Mouse (Mus musculus): ENCODE data around the gene Herc4. TPM values are rescaled to one million over a fixed set of nuclear protein-coding genes. Genes with fewer than 3 reads are reported as not detected.

Herc4 gene
- polyA plus RNA-seq, 1 experiment = 26.6 TPM

DNA sequence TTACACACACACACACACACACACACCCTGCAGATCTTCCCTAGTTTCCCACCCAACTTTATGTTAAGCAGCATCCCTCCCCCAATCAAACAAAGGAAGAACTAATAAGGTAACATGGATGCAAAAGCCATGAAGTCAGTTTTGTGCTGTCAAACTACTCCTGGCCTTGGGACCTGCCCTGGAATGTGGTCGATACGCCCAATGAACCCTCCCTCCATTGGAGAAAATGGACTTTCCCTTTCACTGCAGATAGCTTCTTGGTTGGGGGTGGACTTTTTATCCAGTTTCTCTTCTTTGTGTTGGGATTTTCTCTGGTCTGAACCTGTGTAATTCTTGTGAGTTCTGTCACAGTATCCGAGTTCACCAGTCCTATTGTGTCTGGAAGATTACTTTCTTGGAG, 15.1 kb downstream of the Herc4 start:
- Histone ChIP-seq H3K27ac (ENCODE audit: control insufficient read depth, insufficient read depth, low read length) (no peak overlapping the region), H3K27me3 (ENCODE audit: control insufficient read depth, insufficient read depth, low read length) (no peaks in the 10 kb centered on the region), H3K4me3 (ENCODE audit: control insufficient read depth, insufficient read depth, low read length) (no peak overlapping the region), H3K4me1 (replicated peaks; ENCODE audit: control insufficient read depth, insufficient read depth, low read length) (no peaks in the 10 kb centered on the region), H3K36me3 (ENCODE audit: control insufficient read depth, insufficient read depth, low read length) (no peaks in the 10 kb centered on the region)
- TF ChIP-seq CTCF (IDR thresholded peaks at IDR 0.05; ENCODE audit: borderline replicate concordance, control insufficient read depth, extremely low read depth, insufficient read depth, low read length, poor library complexity) (no peak), POLR2A (IDR thresholded peaks at IDR 0.05; ENCODE audit: control insufficient read depth, extremely low read depth, insufficient read depth, low read length, poor library complexity) (no peak)
- no peak for DNase-seq
- 93% methylated on average over 3 of the region's 3 CpGs for WGBS

DNA sequence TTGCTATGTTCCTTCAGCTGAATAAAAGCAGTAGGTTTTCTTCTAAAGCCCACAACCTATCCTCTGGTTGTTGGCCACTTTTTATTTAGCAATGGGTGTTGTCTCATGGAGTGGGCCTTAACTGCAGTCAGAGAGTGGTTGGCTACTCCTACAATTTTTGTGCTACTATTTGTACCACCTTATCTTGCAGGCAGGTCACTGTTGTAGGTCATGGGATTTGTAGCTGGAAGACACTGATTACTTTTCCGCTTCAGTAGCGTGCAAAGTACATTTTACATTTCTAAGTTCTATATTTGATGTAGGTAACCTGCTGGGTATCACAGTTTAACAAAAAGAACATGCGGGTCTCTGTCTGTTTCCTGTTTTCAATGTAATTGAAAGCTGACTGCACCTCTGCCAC, 15.7 kb downstream of the Herc4 start:
- WGBS = 88% methylated on average over 3 of the region's 3 CpGs
- no peak for TF ChIP-seq CTCF (IDR thresholded peaks at IDR 0.05; ENCODE audit: borderline replicate concordance, control insufficient read depth, extremely low read depth, insufficient read depth, low read length, poor library complexity)
- no peak for TF ChIP-seq POLR2A (IDR thresholded peaks at IDR 0.05; ENCODE audit: control insufficient read depth, extremely low read depth, insufficient read depth, low read length, poor library complexity)
- Histone ChIP-seq H3K27ac (ENCODE audit: control insufficient read depth, insufficient read depth, low read length) (no peak overlapping the region), H3K4me1 (replicated peaks; ENCODE audit: control insufficient read depth, insufficient read depth, low read length) (no peaks in the 10 kb centered on the region), H3K36me3 (ENCODE audit: control insufficient read depth, insufficient read depth, low read length) (no peaks in the 10 kb centered on the region), H3K4me3 (ENCODE audit: control insufficient read depth, insufficient read depth, low read length) (no peak overlapping the region), H3K27me3 (ENCODE audit: control insufficient read depth, insufficient read depth, low read length) (no peaks in the 10 kb centered on the region)
- DNase-seq = no peak

DNA sequence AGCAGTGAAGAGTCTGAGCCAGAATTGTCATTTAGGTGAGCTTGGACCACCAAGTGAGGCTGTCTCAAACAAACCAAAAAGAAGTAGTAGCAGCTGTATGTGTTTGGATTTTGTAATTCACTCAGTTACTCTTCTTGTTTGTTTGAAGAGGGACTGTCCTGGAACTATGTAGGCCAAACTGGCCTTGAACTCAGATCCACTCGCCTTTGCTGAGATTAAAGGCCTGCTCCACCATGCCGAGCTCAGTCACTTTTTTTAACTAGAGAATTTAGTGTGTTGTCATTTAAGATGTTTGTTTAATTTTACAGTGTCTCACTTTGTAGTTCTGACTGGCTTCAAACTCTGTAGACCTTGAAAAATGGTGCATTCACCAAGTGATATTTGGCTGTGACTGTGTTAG, 24.3 kb downstream of the Herc4 start:
- Histone ChIP-seq H3K36me3 (ENCODE audit: control insufficient read depth, insufficient read depth, low read length) (peaks cover 17% of the 10 kb centered on the region), H3K4me3 (ENCODE audit: control insufficient read depth, insufficient read depth, low read length) (no peak overlapping the region), H3K27ac (ENCODE audit: control insufficient read depth, insufficient read depth, low read length) (no peak overlapping the region), H3K4me1 (replicated peaks; ENCODE audit: control insufficient read depth, insufficient read depth, low read length) (no peaks in the 10 kb centered on the region), H3K27me3 (ENCODE audit: control insufficient read depth, insufficient read depth, low read length) (no peaks in the 10 kb centered on the region)
- no peak for DNase-seq
- no peak for TF ChIP-seq CTCF (IDR thresholded peaks at IDR 0.05; ENCODE audit: borderline replicate concordance, control insufficient read depth, extremely low read depth, insufficient read depth, low read length, poor library complexity)
- 97% methylated on average over 2 of the region's 2 CpGs for WGBS

- peaks cover 42% of the 10 kb centered on the region for H3K36me3 ChIP-seq (ENCODE audit: control insufficient read depth, insufficient read depth, low read length)
- no peak for TF ChIP-seq POLR2A (IDR thresholded peaks at IDR 0.05; ENCODE audit: control insufficient read depth, extremely low read depth, insufficient read depth, low read length, poor library complexity)
- no peak for TF ChIP-seq CTCF (IDR thresholded peaks at IDR 0.05; ENCODE audit: borderline replicate concordance, control insufficient read depth, extremely low read depth, insufficient read depth, low read length, poor library complexity)
- no peak overlapping the region for H3K4me3 ChIP-seq (ENCODE audit: control insufficient read depth, insufficient read depth, low read length)
- no peaks in the 10 kb centered on the region for H3K27me3 ChIP-seq (ENCODE audit: control insufficient read depth, insufficient read depth, low read length)
- no peaks in the 10 kb centered on the region for H3K4me1 ChIP-seq (replicated peaks; ENCODE audit: control insufficient read depth, insufficient read depth, low read length)
- no peak overlapping the region for H3K27ac ChIP-seq (ENCODE audit: control insufficient read depth, insufficient read depth, low read length)
- DNase-seq = no peak
These were observed 28.8 kb downstream of the Herc4 start for GRCm38 (mm10) chr10:63272401-63272800.

GRCm38 (mm10) chr10:63272868-63273267, 29.3 kb downstream of the Herc4 start:
- no peak for DNase-seq
- H3K4me3 ChIP-seq (ENCODE audit: control insufficient read depth, insufficient read depth, low read length) = no peak overlapping the region
- H3K36me3 ChIP-seq (ENCODE audit: control insufficient read depth, insufficient read depth, low read length) = peaks cover 46% of the 10 kb centered on the region
- H3K4me1 ChIP-seq (replicated peaks; ENCODE audit: control insufficient read depth, insufficient read depth, low read length) = no peaks in the 10 kb centered on the region
- WGBS = 98% methylated on average over 5 of the region's 5 CpGs
- no peak for TF ChIP-seq POLR2A (IDR thresholded peaks at IDR 0.05; ENCODE audit: control insufficient read depth, extremely low read depth, insufficient read depth, low read length, poor library complexity)
- TF ChIP-seq CTCF (IDR thresholded peaks at IDR 0.05; ENCODE audit: borderline replicate concordance, control insufficient read depth, extremely low read depth, insufficient read depth, low read length, poor library complexity) = no peak
- H3K27ac ChIP-seq (ENCODE audit: control insufficient read depth, insufficient read depth, low read length) = no peak overlapping the region
- no peaks in the 10 kb centered on the region for H3K27me3 ChIP-seq (ENCODE audit: control insufficient read depth, insufficient read depth, low read length)

DNA sequence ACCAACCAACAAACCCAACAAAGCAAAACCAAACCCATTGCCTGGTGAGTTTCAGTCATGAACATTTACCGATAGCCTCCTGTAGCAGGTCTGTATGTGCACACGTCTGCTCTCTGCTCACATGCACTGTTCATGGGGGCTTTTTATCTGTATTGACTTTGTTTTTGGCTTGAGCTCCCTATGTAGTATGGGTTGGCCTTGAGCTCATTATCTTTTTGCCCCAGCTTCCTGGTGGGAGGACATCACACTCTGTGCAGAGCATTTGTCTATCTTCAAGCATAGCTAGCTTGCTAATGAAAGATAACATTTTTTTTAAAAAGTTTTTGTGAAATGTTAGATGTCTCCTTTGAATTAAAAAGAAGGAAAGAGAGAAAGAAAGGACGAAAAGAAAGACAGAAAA, 33.4 kb downstream of the Herc4 start:
- no peak for TF ChIP-seq POLR2A (IDR thresholded peaks at IDR 0.05; ENCODE audit: control insufficient read depth, extremely low read depth, insufficient read depth, low read length, poor library complexity)
- TF ChIP-seq CTCF (IDR thresholded peaks at IDR 0.05; ENCODE audit: borderline replicate concordance, control insufficient read depth, extremely low read depth, insufficient read depth, low read length, poor library complexity) = no peak
- Histone ChIP-seq H3K36me3 (ENCODE audit: control insufficient read depth, insufficient read depth, low read length) (peaks cover 58% of the 10 kb centered on the region), H3K27me3 (ENCODE audit: control insufficient read depth, insufficient read depth, low read length) (no peaks in the 10 kb centered on the region), H3K4me3 (ENCODE audit: control insufficient read depth, insufficient read depth, low read length) (no peak overlapping the region), H3K27ac (ENCODE audit: control insufficient read depth, insufficient read depth, low read length) (no peak overlapping the region), H3K4me1 (replicated peaks; ENCODE audit: control insufficient read depth, insufficient read depth, low read length) (no peaks in the 10 kb centered on the region)
- WGBS = 97% methylated on average over 3 of the region's 3 CpGs
- DNase-seq = no peak

- no peaks in the 10 kb centered on the region for H3K4me1 ChIP-seq (replicated peaks; ENCODE audit: control insufficient read depth, insufficient read depth, low read length)
- H3K27ac ChIP-seq (ENCODE audit: control insufficient read depth, insufficient read depth, low read length) = no peak overlapping the region
- TF ChIP-seq CTCF (IDR thresholded peaks at IDR 0.05; ENCODE audit: borderline replicate concordance, control insufficient read depth, extremely low read depth, insufficient read depth, low read length, poor library complexity) (no peak), POLR2A (IDR thresholded peaks at IDR 0.05; ENCODE audit: control insufficient read depth, extremely low read depth, insufficient read depth, low read length, poor library complexity) (no peak)
- no peak overlapping the region for H3K4me3 ChIP-seq (ENCODE audit: control insufficient read depth, insufficient read depth, low read length)
- H3K27me3 ChIP-seq (ENCODE audit: control insufficient read depth, insufficient read depth, low read length) = no peaks in the 10 kb centered on the region
- no peak for DNase-seq
- 95% methylated on average over 3 of the region's 3 CpGs for WGBS
- peaks cover 64% of the 10 kb centered on the region for H3K36me3 ChIP-seq (ENCODE audit: control insufficient read depth, insufficient read depth, low read length)
These were observed 36.2 kb downstream of the Herc4 start for GRCm38 (mm10) chr10:63279851-63280250.

Data from thymus, adult 2 months (tissue).